Mouse (Mus musculus): Measurements from ENCODE around the gene Gpkow.
A peak's percentile ranks its signal among the peaks of the same experiment; 100 is the strongest.

Gpkow gene

DNA sequence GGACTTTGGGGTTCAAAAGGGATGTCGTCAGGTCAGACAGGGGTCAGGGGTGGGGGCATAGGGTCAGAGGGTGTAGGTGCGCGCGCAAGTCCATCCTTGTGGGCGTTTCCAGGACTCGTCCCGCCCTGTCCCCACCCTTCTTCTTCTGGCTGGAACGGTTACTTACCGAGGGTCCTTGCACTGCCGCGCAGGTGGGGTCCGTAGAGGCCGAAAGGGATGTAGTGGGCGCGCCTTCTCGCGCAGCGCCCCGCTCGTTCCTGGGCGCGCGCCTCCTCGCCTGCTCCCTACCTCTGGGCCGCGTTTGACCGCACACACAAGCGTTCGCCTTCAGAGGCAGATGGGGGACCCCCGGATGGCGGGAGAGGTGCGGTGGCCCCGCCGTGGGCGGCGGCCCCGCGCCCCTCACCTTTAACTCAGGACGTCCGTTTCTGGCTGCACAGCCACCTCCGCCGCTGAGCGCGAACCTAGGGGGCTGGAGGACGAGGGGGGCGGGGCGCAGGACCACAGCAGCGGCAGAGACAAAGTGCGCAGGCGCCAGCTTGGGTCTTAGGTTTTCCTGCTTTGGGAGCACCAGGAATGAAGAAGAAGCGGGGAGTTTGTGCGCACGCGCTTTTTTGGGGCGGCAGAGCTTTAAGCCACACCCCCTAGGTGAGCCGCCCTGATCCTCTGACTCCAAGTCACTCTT is 53.6 kb downstream of the Gpkow start, which contains the start of gene Ccdc120:
Gene Ccdc120, minus strand, starts transcription at position 474 of the 685 bp plus-strand sequence.
- DNase-seq, result peak; percentile 88

DNA sequence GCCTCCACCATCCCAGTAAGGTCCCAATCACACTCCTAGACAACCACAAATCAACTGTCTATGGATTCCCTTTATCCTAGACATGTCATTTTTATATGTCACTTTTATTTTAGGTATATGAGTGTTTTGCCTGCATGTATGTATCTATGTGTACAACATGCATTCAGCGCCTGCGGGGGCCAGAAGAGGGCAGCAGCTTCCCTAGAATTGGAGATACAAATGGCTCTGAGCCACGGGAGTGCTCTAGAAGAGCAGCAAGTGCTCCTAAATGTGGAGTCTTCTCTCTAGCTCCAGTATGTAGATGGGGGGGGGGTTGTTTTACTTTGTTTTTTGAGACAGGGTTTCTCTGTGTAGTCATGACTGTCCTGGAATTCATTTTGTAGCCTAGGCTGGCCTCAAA is 56.7 kb downstream of the Gpkow start:
- DNase-seq, result peak; percentile 50

Measured in kidney, postnatal 10 days (tissue).